Mouse (Mus musculus): ENCODE results near the gene Ror1. TPM values are rescaled to one million over a fixed set of nuclear protein-coding genes. Genes with fewer than 3 reads are reported as not detected.

The Ror1 gene
- polyA plus RNA-seq, 1 experiment = 0.06 TPM

DNA sequence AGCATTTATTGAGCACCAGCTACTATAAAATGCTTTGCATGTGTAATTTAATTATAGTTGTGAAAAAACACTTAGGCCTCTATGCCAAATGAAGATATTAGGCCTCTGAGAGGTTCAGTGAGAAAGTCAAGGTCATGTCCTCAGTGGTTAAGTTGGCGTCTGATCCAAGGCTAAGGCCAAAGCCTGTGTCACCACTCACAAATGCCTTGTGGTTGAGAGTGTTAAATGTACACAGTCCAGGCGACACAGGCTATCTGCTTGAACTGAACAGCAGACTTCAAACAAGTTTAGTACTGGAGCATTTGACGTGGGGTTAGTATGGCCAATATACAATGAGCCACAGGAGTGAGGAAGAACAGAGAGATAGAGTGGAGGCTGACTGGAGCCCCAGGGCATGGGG, 132.5 kb downstream of the Ror1 start:
- Histone ChIP-seq H3K4me3 (no peak overlapping the region), H3ac (ENCODE audit: control insufficient read depth, insufficient read length) (no peak overlapping the region), H3K27me3 (ENCODE audit: control insufficient read depth, insufficient read depth, insufficient read length) (no peaks in the 10 kb centered on the region), H3K4me2 (ENCODE audit: low read depth) (no peak overlapping the region), H3K79me2 (ENCODE audit: control insufficient read depth, insufficient read depth) (no peaks in the 10 kb centered on the region), H3K36me3 (ENCODE audit: control insufficient read depth, insufficient read depth) (no peaks in the 10 kb centered on the region)
- TF ChIP-seq CEBPB (IDR thresholded peaks at IDR 0.05; ENCODE audit: insufficient read depth, poor library complexity, severe bottlenecking) (no peak), POLR2AphosphoS2 (IDR thresholded peaks at IDR 0.05; ENCODE audit: insufficient read length, low read depth) (no peak), TCF3 (IDR thresholded peaks at IDR 0.05; ENCODE audit: insufficient read length, low read depth) (no peak), TCF12 (IDR thresholded peaks at IDR 0.05; ENCODE audit: insufficient read depth, poor library complexity, severe bottlenecking) (no peak)

DNA sequence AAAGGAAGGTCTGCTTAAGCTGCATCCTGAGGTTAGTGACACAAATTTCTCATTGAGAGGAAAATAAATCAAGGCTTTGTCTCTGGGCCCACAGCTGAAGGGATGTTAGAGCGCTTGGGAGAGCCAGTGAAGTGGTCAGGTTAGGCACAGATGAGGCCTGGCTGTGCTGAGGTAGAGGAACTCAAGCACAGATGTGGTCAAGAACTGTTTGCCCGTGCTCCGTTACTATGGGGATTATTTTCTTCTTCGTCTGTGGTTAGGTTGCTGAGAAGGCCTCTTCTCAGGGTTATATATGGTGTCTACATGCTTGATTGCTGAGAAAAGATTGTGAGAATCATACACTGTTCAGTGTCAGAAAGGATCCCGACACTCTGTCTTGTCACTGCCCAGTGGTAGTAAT, 134.7 kb downstream of the Ror1 start:
- H3K79me2 ChIP-seq (ENCODE audit: control insufficient read depth, insufficient read depth) = no peaks in the 10 kb centered on the region
- TF ChIP-seq USF1 (IDR thresholded peaks at IDR 0.05; ENCODE audit: low read depth) (no peak), TCF12 (IDR thresholded peaks at IDR 0.05; ENCODE audit: insufficient read depth, poor library complexity, severe bottlenecking) (no peak), POLR2AphosphoS2 (IDR thresholded peaks at IDR 0.05; ENCODE audit: insufficient read length, low read depth) (no peak), TCF3 (IDR thresholded peaks at IDR 0.05; ENCODE audit: insufficient read length, low read depth) (no peak), MYOD1 (IDR thresholded peaks at IDR 0.05; ENCODE audit: control insufficient read depth in 1 of 3, insufficient read length in 2 of 3, low read depth in 2 of 3) (no peak), SRF (IDR thresholded peaks at IDR 0.05; ENCODE audit: control insufficient read depth, insufficient read length, low read depth) (no peak), E2F4 (IDR thresholded peaks at IDR 0.05; ENCODE audit: insufficient read depth) (no peak), MAX (IDR thresholded peaks at IDR 0.05; ENCODE audit: low read depth) (no peak), CEBPB (IDR thresholded peaks at IDR 0.05; ENCODE audit: insufficient read depth, poor library complexity, severe bottlenecking) (no peak), REST (IDR thresholded peaks at IDR 0.05; ENCODE audit: insufficient read depth, insufficient read length) (no peak), POLR2A (IDR thresholded peaks at IDR 0.05; ENCODE audit: insufficient read length, low read depth) (no peak), MYOG (IDR thresholded peaks at IDR 0.05; ENCODE audit: control insufficient read depth in 1 of 3, insufficient read depth in 1 of 3, insufficient read length in 2 of 3, low read depth in 2 of 3) (no peak)
- no peak overlapping the region for H3K4me3 ChIP-seq
- H3ac ChIP-seq (ENCODE audit: control insufficient read depth, insufficient read length) = no peak overlapping the region
- no peaks in the 10 kb centered on the region for H3K27me3 ChIP-seq (ENCODE audit: control insufficient read depth, insufficient read depth, insufficient read length)
- H3K36me3 ChIP-seq (ENCODE audit: control insufficient read depth, insufficient read depth) = no peaks in the 10 kb centered on the region
- no peak overlapping the region for H3K4me2 ChIP-seq (ENCODE audit: low read depth)

DNA sequence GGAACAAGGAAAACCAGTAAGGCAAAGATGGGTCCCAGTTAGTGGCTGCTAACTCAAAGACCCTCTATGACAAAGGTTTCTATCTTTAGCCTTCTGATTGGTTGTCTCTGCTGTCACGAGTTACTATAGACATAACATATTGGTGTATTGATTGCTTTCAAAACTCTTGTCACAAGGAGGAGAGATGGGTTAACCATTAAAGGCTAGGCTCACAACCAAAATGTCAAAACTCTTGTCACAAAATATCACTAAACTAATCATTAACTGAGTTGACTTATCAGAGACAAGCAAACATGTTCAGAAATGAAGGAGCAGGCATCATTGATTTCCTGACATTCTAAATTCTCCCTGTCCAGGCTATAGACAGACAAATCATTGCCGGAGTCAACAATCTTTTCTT, 135.4 kb downstream of the Ror1 start:
- H3K27me3 ChIP-seq (ENCODE audit: control insufficient read depth, insufficient read depth, insufficient read length) = no peaks in the 10 kb centered on the region
- H3K4me3 ChIP-seq = no peak overlapping the region
- H3K4me2 ChIP-seq (ENCODE audit: low read depth) = no peak overlapping the region
- TF ChIP-seq USF1 (IDR thresholded peaks at IDR 0.05; ENCODE audit: low read depth) (no peak), CEBPB (IDR thresholded peaks at IDR 0.05; ENCODE audit: insufficient read depth, poor library complexity, severe bottlenecking) (no peak), MYOD1 (IDR thresholded peaks at IDR 0.05; ENCODE audit: control insufficient read depth in 1 of 3, insufficient read length in 2 of 3, low read depth in 2 of 3) (no peak), MAX (IDR thresholded peaks at IDR 0.05; ENCODE audit: low read depth) (no peak), SRF (IDR thresholded peaks at IDR 0.05; ENCODE audit: control insufficient read depth, insufficient read length, low read depth) (no peak), POLR2A (IDR thresholded peaks at IDR 0.05; ENCODE audit: insufficient read length, low read depth) (no peak), MYOG (IDR thresholded peaks at IDR 0.05; ENCODE audit: control insufficient read depth in 1 of 3, insufficient read depth in 1 of 3, insufficient read length in 2 of 3, low read depth in 2 of 3) (no peak), POLR2AphosphoS2 (IDR thresholded peaks at IDR 0.05; ENCODE audit: insufficient read length, low read depth) (no peak), E2F4 (IDR thresholded peaks at IDR 0.05; ENCODE audit: insufficient read depth) (no peak), TCF12 (IDR thresholded peaks at IDR 0.05; ENCODE audit: insufficient read depth, poor library complexity, severe bottlenecking) (no peak), TCF3 (IDR thresholded peaks at IDR 0.05; ENCODE audit: insufficient read length, low read depth) (no peak), REST (IDR thresholded peaks at IDR 0.05; ENCODE audit: insufficient read depth, insufficient read length) (no peak)
- no peak overlapping the region for H3ac ChIP-seq (ENCODE audit: control insufficient read depth, insufficient read length)
- no peaks in the 10 kb centered on the region for H3K79me2 ChIP-seq (ENCODE audit: control insufficient read depth, insufficient read depth)
- H3K36me3 ChIP-seq (ENCODE audit: control insufficient read depth, insufficient read depth) = no peaks in the 10 kb centered on the region

DNA sequence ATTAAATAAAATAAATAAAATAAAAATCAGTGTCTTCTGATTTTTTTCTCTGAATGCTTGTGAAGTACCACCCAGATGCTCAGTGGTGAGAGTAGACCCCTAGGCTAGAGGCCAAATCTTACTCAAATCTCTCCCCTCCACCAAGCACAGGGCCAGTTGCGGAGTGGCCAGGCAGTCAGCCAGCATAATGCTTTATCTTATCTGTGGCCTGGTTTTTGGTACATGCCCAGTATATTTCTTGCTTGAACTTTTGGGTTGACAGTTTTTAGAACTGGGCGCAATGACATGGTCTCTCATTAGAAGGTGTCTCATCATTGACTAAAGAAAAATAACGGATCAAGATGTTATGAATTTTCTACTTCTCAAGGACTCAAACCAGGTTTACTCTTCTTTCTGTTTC, 136.3 kb downstream of the Ror1 start:
- no peaks in the 10 kb centered on the region for H3K27me3 ChIP-seq (ENCODE audit: control insufficient read depth, insufficient read depth, insufficient read length)
- H3K4me2 ChIP-seq (ENCODE audit: low read depth) = no peak overlapping the region
- no peaks in the 10 kb centered on the region for H3K36me3 ChIP-seq (ENCODE audit: control insufficient read depth, insufficient read depth)
- H3K79me2 ChIP-seq (ENCODE audit: control insufficient read depth, insufficient read depth) = no peaks in the 10 kb centered on the region
- H3K4me3 ChIP-seq = no peak overlapping the region
- no peak overlapping the region for H3ac ChIP-seq (ENCODE audit: control insufficient read depth, insufficient read length)
- TF ChIP-seq TCF3 (IDR thresholded peaks at IDR 0.05; ENCODE audit: insufficient read length, low read depth) (no peak), USF1 (IDR thresholded peaks at IDR 0.05; ENCODE audit: low read depth) (no peak), SRF (IDR thresholded peaks at IDR 0.05; ENCODE audit: control insufficient read depth, insufficient read length, low read depth) (no peak), MYOG (IDR thresholded peaks at IDR 0.05; ENCODE audit: control insufficient read depth in 1 of 3, insufficient read depth in 1 of 3, insufficient read length in 2 of 3, low read depth in 2 of 3) (no peak), REST (IDR thresholded peaks at IDR 0.05; ENCODE audit: insufficient read depth, insufficient read length) (no peak), MAX (IDR thresholded peaks at IDR 0.05; ENCODE audit: low read depth) (no peak), POLR2A (IDR thresholded peaks at IDR 0.05; ENCODE audit: insufficient read length, low read depth) (no peak), MYOD1 (IDR thresholded peaks at IDR 0.05; ENCODE audit: control insufficient read depth in 1 of 3, insufficient read length in 2 of 3, low read depth in 2 of 3) (no peak), CEBPB (IDR thresholded peaks at IDR 0.05; ENCODE audit: insufficient read depth, poor library complexity, severe bottlenecking) (no peak)

DNA sequence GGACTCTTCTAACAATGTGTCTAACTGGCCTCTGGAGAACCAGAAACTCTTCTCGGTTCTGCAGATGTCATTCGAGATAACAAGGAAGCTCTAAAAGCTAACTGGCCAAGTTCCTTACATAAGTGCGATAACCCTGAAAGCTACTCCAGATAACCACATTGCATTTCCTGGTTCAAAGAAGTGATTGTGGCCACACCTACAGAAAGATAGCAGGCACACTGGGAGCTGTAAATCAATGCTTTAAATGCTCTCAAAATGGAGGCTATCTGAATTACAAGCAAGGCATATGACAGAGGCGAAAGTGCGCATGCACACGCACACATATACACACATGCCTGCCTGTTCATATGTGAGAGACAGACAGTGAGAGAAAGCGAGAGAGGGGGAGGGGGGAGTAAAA, 136.9 kb downstream of the Ror1 start:
- no peaks in the 10 kb centered on the region for H3K27me3 ChIP-seq (ENCODE audit: control insufficient read depth, insufficient read depth, insufficient read length)
- H3K4me3 ChIP-seq = no peak overlapping the region
- H3K36me3 ChIP-seq (ENCODE audit: control insufficient read depth, insufficient read depth) = no peaks in the 10 kb centered on the region
- no peaks in the 10 kb centered on the region for H3K79me2 ChIP-seq (ENCODE audit: control insufficient read depth, insufficient read depth)
- H3ac ChIP-seq (ENCODE audit: control insufficient read depth, insufficient read length) = no peak overlapping the region
- no peak overlapping the region for H3K4me2 ChIP-seq (ENCODE audit: low read depth)
- TF ChIP-seq SRF (IDR thresholded peaks at IDR 0.05; ENCODE audit: control insufficient read depth, insufficient read length, low read depth) = no peak
- TF ChIP-seq USF1 (IDR thresholded peaks at IDR 0.05; ENCODE audit: low read depth) = no peak
- TF ChIP-seq REST (IDR thresholded peaks at IDR 0.05; ENCODE audit: insufficient read depth, insufficient read length) = no peak
- TF ChIP-seq MYOD1 (IDR thresholded peaks at IDR 0.05; ENCODE audit: control insufficient read depth in 1 of 3, insufficient read length in 2 of 3, low read depth in 2 of 3) = no peak
- no peak for TF ChIP-seq CEBPB (IDR thresholded peaks at IDR 0.05; ENCODE audit: insufficient read depth, poor library complexity, severe bottlenecking)
